Comparison of ENCODE assay signal across 9 mouse cellular contexts in genomic region chr9:29751396-29751795, GRCm38 (mm10).
A peak's percentile ranks its signal among the peaks of the same experiment; 100 is the strongest.
DNase-seq lines count a peak whose midpoint lies in the region; ATAC-seq and TF ChIP-seq lines count a peak whose summit lies in the region.
"Had no signal": no experiment of that assay in that cellular context is flagged by ENCODE, and none has a peak within 500 bp of the region (broad histone marks: within the 10 kb centered on the region; RNA-seq: fewer than 3 reads in every experiment).

No protein-coding gene starts in this region.

- H3K4me1 ChIP-seq in hindbrain, embryonic 11.5 days (replicated peaks; ENCODE audit: control insufficient read depth, insufficient read depth, low read length) = no peaks in the 10 kb centered on the region; the same call in 1 of the 2 replicates
- peaks cover 17% of the 10 kb centered on the region for H3K4me1 ChIP-seq in hindbrain, embryonic 14.5 days (replicated peaks; ENCODE audit: control insufficient read depth, insufficient read depth, low read length)
- peaks cover 7% of the 10 kb centered on the region; the same call in 1 of the 2 replicates for H3K4me1 ChIP-seq in lung, adult 2 months (ENCODE audit: control insufficient read depth, insufficient read depth, low read length)

- no peak; the same call in 1 of the 2 replicates for ATAC-seq in hindbrain, embryonic 11.5 days (ENCODE audit: low FRiP score)
- ATAC-seq in hindbrain, embryonic 14.5 days (ENCODE audit: low FRiP score) = no peak
- ATAC-seq in erythroblast, adult 5-6 weeks (replicated peaks; ENCODE audit: low FRiP score, poor library complexity, severe bottlenecking) = no peak

- WGBS in hindbrain, embryonic 11.5 days = 48% methylated on average over 1 of the region's 1 CpGs
- WGBS in hindbrain, embryonic 14.5 days = 63% methylated on average over 1 of the region's 1 CpGs
- 74% methylated on average over 1 of the region's 1 CpGs for WGBS in lung, adult 2 months

- no peak overlapping the region for H3K27ac ChIP-seq in hindbrain, embryonic 11.5 days (ENCODE audit: low read depth, low read length)
- no peak overlapping the region for H3K27ac ChIP-seq in hindbrain, embryonic 14.5 days

- no peaks in the 10 kb centered on the region for H3K36me3 ChIP-seq in hindbrain, embryonic 11.5 days (ENCODE audit: control insufficient read depth, insufficient read depth, low read length)
- H3K36me3 ChIP-seq in hindbrain, embryonic 14.5 days (replicated peaks; ENCODE audit: control insufficient read depth, insufficient read depth) = no peaks in the 10 kb centered on the region

- no peak overlapping the region for H3K4me3 ChIP-seq in hindbrain, embryonic 11.5 days (ENCODE audit: low read depth, low read length)
- H3K4me3 ChIP-seq in hindbrain, embryonic 14.5 days (replicated peaks; ENCODE audit: low read length) = no peak overlapping the region
- no peak overlapping the region for H3K4me3 ChIP-seq in lung, adult 2 months (replicated peaks; ENCODE audit: extremely low read depth, low read depth, low read length)

- TF ChIP-seq POLR2A in lung, adult 2 months (IDR thresholded peaks at IDR 0.05; ENCODE audit: borderline replicate concordance, extremely low read depth, low read depth, low read length) = no peak

- no peak overlapping the region for H3K4me2 ChIP-seq in hindbrain, embryonic 11.5 days (replicated peaks; ENCODE audit: low read depth, low read length)
- H3K4me2 ChIP-seq in hindbrain, embryonic 14.5 days (replicated peaks) = no peak overlapping the region

- H3K27me3 ChIP-seq in hindbrain, embryonic 11.5 days (ENCODE audit: control insufficient read depth, insufficient read depth, low read length) = no peaks in the 10 kb centered on the region
- no peaks in the 10 kb centered on the region for H3K27me3 ChIP-seq in hindbrain, embryonic 14.5 days (ENCODE audit: control insufficient read depth, insufficient read depth, low read length)

- TF ChIP-seq CTCF in lung, adult 2 months (IDR thresholded peaks at IDR 0.05; ENCODE audit: insufficient read depth, low read length) = 0 out of 2 replicates have a peak, but pooled peaks have one; percentile 5

- H3K9me3 ChIP-seq in hindbrain, embryonic 11.5 days (ENCODE audit: control insufficient read depth, low read length) = no peaks in the 10 kb centered on the region
- H3K9me3 ChIP-seq in hindbrain, embryonic 14.5 days (ENCODE audit: control insufficient read depth, low read length) = no peaks in the 10 kb centered on the region

- no peak overlapping the region for H3K9ac ChIP-seq in hindbrain, embryonic 11.5 days (ENCODE audit: low read depth, low read length)
- H3K9ac ChIP-seq in hindbrain, embryonic 14.5 days = no peak overlapping the region

- DNase-seq in hindbrain, embryonic 11.5 days (ENCODE audit: low spot score) = peak; percentile 37
- DNase-seq in hindbrain, embryonic 14.5 days (ENCODE audit: low spot score) = no peak
- DNase-seq in R1 (ENCODE audit: low read depth, low spot score) = peak; percentile 38
- DNase-seq in embryo, embryonic 11 days = peak; percentile 67
- peak; percentile 28 for DNase-seq in lung, adult 2 months
- no peak for DNase-seq in thymus, postnatal 36 days
- DNase-seq in adrenal gland, postnatal 14 days = no peak
- DNase-seq: right cerebral cortex, postnatal 4 days had no signal

Comparison
In these comparisons a context has a peak if more than half of its experiments do, and no peak if none do; other contexts are left out.
1. DNase-seq: peak in hindbrain, embryonic 11.5 days (single experiment), R1 (single experiment), embryo, embryonic 11 days (single experiment) and lung, adult 2 months (single experiment); none in hindbrain, embryonic 14.5 days (single experiment), thymus, postnatal 36 days (0 of 2) and adrenal gland, postnatal 14 days (single experiment).